Mouse (Mus musculus): ENCODE data around the gene Slco3a1. TPM values are rescaled to one million over a fixed set of nuclear protein-coding genes. Genes with fewer than 3 reads are reported as not detected.
A peak's percentile ranks its signal among the peaks of the same experiment; 100 is the strongest.

Gene Slco3a1
- total RNA-seq, 2 experiments from 2014 or later, result 39.1 to 57.9 TPM

GRCm38 (mm10) chr7:74493775-74494174 is 60.8 kb downstream of the Slco3a1 start:
- DNase-seq (ENCODE audit: low spot score in 2 of 2), result no peak
- intact Hi-C loops (cut with DNase I), result no loop called here

DNA sequence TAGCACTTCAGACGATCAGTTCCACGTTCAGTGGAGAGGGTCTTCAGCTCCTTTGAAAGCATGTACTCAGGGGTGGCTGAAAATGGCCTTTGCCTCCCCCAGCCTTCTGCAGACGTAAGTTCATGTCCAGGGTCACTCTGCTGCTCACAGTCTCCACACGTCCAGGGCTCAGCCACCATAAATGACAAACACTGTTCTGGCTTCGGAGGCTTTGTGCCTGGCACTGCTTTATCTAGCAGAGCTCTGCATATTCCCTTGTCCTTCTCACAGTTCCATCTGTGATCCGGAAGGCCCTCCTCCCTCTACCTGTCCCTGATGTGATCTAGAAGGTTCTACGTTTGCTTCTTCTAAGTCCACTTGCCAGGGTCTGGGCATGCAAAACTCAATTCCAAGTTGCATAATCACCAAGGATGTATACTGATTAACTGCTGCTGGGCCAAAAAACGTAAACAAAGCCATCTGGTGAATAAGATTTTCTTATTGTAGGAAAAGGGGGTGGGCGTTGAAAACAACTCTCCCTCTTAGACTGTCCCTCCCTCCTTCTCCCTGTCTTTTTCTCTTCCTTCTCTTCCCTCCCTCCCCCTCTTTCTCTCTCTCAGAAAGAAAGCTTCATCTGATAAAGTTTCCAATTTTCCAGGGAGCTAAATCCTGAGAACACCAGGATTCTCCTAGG is 62.8 kb downstream of the Slco3a1 start:
- intact Hi-C loops (cut with DNase I), result no loop called here
- DNase-seq (ENCODE audit: low spot score in 2 of 2), result peak in 1 of 2 experiments; percentile 15

GRCm38 (mm10) chr7:74488141-74488540 is 66.4 kb downstream of the Slco3a1 start:
- DNase-seq (ENCODE audit: low spot score in 2 of 2), result no peak
- intact Hi-C loops (cut with DNase I), result no loop called here

DNA sequence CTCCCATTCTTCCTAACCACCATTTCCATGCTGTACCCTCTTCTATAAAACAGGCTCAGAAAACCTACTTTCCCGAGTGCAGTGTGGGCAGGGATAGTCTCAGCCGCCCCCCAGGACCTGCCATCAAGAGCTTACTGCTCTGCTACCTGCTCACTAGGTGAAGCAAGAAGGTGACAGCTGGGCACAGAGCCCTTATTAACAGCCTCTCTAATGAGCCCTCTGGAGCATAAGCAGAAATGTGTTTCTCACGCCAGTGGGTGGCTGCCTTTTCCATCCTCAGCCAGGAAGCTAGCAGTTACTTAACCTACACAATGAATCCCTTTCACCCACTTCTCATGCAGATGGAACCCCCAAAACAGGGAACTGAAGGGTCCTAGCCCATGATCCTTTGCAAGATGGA is 66.9 kb downstream of the Slco3a1 start:
- intact Hi-C loops (cut with DNase I), result no loop called here
- peak in 1 of 2 experiments; percentile 20 for DNase-seq (ENCODE audit: low spot score in 2 of 2)

DNA sequence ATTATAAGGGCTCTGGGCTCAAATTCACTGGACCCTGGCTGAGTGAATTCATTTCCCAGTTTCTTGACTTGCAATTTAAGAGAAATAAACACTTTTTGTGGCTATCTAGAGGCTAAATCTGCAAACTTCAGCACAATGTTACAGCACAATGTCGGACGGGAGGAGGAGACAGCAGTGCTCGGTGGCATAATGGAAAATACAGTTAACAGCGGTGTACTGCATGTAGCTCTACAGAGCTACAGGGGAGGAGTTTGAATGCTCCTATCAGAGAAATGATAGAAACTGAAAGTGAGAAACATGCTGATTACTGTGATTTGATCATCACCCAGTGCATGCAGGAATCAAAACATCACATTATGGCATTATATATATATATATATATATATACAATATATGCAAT is 68.5 kb downstream of the Slco3a1 start:
- no peak for DNase-seq (ENCODE audit: low spot score in 2 of 2)
- intact Hi-C loops (cut with DNase I), result no loop called here

DNA sequence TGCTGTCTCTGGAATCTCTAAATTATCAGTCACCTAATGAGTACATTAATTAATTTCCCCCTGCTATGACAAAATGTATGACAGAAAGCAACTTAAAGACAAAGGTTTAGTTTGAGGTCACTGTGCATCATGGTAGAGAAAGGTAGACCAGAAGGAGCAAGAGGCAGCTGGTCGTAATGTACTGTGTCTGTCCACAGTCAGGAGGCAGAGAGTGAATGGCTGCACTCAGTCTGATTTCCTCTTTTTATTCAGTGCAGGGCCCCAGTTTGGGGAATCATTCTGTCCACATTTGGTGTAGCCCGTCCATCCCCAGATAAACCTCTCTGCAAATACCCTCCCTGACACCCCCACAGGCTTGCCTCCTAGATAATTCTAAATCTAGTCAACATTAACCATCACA is 68.9 kb downstream of the Slco3a1 start:
- no peak for DNase-seq (ENCODE audit: low spot score in 2 of 2)
- intact Hi-C loops (cut with DNase I), result no loop called here

DNA sequence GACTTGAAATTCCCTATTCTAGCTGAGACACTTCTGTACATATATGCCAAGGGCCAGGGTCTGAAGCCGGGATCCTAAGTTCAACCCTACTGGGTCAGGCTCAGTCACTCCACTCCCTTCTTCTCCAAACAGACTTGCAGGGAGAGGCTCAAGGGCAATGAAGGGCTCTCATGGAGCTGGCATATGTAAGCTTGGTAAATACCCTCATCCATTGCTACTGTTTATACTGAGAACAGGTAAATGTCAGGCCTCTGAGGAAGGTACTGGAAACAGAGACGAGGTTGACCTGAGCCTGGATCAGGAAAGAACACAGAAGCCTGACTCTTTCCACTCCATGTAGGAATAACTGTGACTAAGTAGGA is 70.6 kb downstream of the Slco3a1 start:
- DNase-seq (ENCODE audit: low spot score in 2 of 2), result no peak
- intact Hi-C loops (cut with DNase I), result no loop called here

GRCm38 (mm10) chr7:74483294-74484023 is 71.1 kb downstream of the Slco3a1 start:
- intact Hi-C loops (cut with DNase I), result no loop called here
- DNase-seq (ENCODE audit: low spot score in 2 of 2), result no peak

DNA sequence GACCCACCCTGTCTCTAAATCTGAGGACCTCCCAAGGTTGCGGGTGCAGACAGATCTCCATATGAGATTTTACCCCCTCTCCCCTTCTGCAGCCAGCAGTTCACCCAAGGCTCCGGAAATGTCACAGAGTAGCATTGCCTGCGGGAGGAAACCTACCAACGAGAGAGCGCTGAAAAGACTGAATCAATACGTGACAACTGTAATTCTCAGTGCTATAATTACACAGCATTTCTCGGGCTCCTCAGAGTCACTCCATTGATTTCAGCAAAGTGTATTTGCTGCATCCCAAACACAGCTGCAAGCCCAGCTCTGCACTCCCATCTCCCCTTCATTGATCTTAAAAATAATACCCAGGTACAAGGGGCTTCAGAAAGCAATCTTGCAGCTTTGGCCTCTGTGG is 82.8 kb downstream of the Slco3a1 start:
- no peak for DNase-seq (ENCODE audit: low spot score in 2 of 2)
- intact Hi-C loops (cut with DNase I), result no loop called here

GRCm38 (mm10) chr7:74466886-74467285 is 87.7 kb downstream of the Slco3a1 start:
- intact Hi-C loops (cut with DNase I), result no loop called here
- DNase-seq (ENCODE audit: low spot score in 2 of 2), result no peak

DNA sequence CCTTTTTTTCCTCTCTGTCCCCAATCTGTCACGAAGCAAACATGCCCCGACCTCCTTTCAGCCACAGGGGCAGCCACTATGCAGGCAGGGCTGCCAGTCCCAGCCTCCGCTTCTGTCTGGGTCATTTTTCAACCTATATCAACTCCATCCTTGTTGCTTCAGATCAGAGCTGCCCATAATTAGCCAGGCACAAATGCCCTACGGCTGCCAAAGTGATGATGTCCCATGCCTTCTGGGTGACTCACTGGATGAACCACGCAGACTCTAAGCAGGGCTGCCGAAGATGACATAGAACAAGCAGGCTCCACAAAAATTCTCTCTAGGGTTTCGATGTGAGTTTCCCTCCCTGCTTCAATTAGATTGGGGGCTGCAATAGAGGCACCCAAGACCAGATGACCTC is 89.9 kb downstream of the Slco3a1 start:
- intact Hi-C loops (cut with DNase I), result no loop called here
- DNase-seq (ENCODE audit: low spot score in 2 of 2), result no peak

- intact Hi-C loops (cut with DNase I), result no loop called here
These were observed 92.1 kb downstream of the Slco3a1 start for GRCm38 (mm10) chr7:74462451-74462850.

GRCm38 (mm10) chr7:74461736-74462135 is 92.8 kb downstream of the Slco3a1 start:
- intact Hi-C loops (cut with DNase I), result no loop called here

More at GRCm38 (mm10) chr7:74462451-74462850, 92.1 kb downstream of the Slco3a1 start:
- no peak for DNase-seq (ENCODE audit: low spot score in 2 of 2)

GRCm38 (mm10) chr7:74461146-74461545 is 93.4 kb downstream of the Slco3a1 start:
- intact Hi-C loops (cut with DNase I), result no loop called here
- no peak for DNase-seq (ENCODE audit: low spot score in 2 of 2)

More at GRCm38 (mm10) chr7:74461736-74462135, 92.8 kb downstream of the Slco3a1 start:
- DNase-seq (ENCODE audit: low spot score in 2 of 2), result no peak

GRCm38 (mm10) chr7:74459812-74460211 is 94.8 kb downstream of the Slco3a1 start:
- intact Hi-C loops (cut with DNase I), result no loop called here
- DNase-seq (ENCODE audit: low spot score in 2 of 2), result no peak

- DNase-seq (ENCODE audit: low spot score in 2 of 2), result no peak
- intact Hi-C loops (cut with DNase I), result no loop called here
These were observed 95.3 kb downstream of the Slco3a1 start for GRCm38 (mm10) chr7:74459277-74459676.

GRCm38 (mm10) chr7:74458475-74459221 is 95.9 kb downstream of the Slco3a1 start:
- intact Hi-C loops (cut with DNase I), result no loop called here
- DNase-seq (ENCODE audit: low spot score in 2 of 2), result peak; percentile 10 to 14

DNA sequence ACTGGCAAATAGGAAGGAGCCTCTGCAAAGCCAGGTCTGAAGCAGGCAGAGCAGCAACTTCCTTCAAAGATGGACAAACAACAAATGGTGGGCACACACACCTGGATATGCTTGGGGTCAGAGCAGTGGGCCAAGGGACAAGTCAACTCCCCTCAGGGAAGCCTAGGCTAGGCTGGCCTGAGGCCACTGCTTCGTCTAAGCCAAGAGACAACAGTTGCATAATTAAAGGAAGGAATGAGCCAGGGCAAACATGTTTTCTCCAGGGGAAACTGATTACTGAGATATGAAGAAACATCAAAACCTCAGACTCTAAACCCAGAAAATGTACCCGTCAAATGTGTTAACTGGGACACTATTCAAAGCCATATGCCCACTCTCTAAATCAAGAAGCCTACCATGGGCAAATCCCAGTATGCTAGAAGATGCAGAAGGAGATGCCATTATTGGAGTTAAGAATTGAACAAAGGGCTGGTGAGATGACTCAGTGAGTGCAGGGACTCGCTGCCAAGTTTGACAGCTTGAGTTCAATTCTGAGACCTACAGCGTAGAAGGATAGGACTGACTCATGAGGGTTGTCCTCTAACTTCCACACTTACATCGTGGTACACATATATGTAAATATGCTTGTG is 97.1 kb downstream of the Slco3a1 start:
- intact Hi-C loops (cut with DNase I), result no loop called here
- DNase-seq (ENCODE audit: low spot score in 2 of 2), result peak; percentile 43 to 48

DNA sequence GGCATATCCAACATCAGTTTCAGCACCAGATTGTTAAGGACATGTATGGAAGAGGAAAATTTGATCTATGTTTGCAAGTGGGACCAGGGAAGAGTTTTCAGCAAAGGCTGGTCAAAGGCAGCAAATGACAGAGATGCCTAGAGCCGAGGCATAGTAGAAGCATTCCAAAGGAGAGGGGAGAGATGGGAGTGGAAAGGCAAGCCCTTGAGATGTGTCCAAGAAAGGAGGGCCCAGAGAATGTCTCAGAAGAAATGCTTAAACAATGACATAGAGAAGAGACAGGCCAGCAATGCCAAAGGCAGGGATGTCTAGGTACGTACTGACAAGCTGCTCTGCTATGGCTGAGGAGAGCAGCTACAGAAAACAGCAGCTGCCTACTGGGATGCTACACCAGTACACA is 97.8 kb downstream of the Slco3a1 start:
- intact Hi-C loops (cut with DNase I), result no loop called here
- no peak for DNase-seq (ENCODE audit: low spot score in 2 of 2)

DNA sequence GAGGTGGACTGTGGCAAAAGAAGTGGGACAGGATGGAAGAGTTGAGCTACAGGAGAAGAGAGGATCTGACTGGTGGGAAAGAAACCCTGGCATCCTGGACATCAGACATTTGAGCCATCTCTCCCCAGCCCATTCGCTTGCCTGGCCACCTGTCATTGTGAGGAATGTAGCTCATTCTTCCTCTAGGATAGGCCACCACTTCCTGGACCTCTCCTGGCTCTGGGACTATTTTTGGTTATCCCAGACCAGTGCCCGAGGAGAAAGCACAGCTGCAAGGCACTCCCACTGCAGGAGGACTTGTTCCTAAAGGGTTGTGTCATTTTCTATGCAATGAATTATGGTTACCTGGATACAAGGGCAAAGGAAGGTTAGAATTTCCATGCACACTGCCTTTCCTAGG is 103.5 kb downstream of the Slco3a1 start:
- DNase-seq (ENCODE audit: low spot score in 2 of 2), result no peak
- intact Hi-C loops (cut with DNase I), result no loop called here
